Mouse (Mus musculus): Measurements from ENCODE around the gene Eef1a1. TPM values are rescaled to one million over a fixed set of nuclear protein-coding genes. Genes with fewer than 3 reads are reported as not detected.
"Not testable (repeated sequence)": the region's sequence is repeated elsewhere in the genome, so short reads cannot be mapped to it uniquely, and the experiment has no call there.

Gene Eef1a1
- polyA plus RNA-seq, 1 experiment = 3,710 TPM

GRCm38 (mm10) chr9:78504133-78504532 is 15.2 kb upstream of the Eef1a1 start:
- no peak overlapping the region for H3K4me3 ChIP-seq (replicated peaks; ENCODE audit: control insufficient read depth, low read depth, low read length)
- 77% methylated on average over 4 of the region's 4 CpGs for WGBS
- TF ChIP-seq CTCF (IDR thresholded peaks at IDR 0.05; ENCODE audit: control insufficient read depth, insufficient read depth, low read length) (no peak), POLR2A (IDR thresholded peaks at IDR 0.05; ENCODE audit: borderline replicate concordance, control insufficient read depth, low read depth, low read length) (no peak)
- no peak overlapping the region for H3K27ac ChIP-seq (ENCODE audit: control insufficient read depth, insufficient read depth, low read depth, low read length, poor library complexity)
- no peaks in the 10 kb centered on the region for H3K4me1 ChIP-seq (ENCODE audit: control insufficient read depth, insufficient read depth, low read length)

- WGBS = 67% methylated on average over 6 of the region's 6 CpGs
- TF ChIP-seq POLR2A (IDR thresholded peaks at IDR 0.05; ENCODE audit: borderline replicate concordance, control insufficient read depth, low read depth, low read length) (no peak), CTCF (IDR thresholded peaks at IDR 0.05; ENCODE audit: control insufficient read depth, insufficient read depth, low read length) (no peak)
- Histone ChIP-seq H3K4me3 (replicated peaks; ENCODE audit: control insufficient read depth, low read depth, low read length) (no peak overlapping the region), H3K27ac (ENCODE audit: control insufficient read depth, insufficient read depth, low read depth, low read length, poor library complexity) (no peak overlapping the region), H3K4me1 (ENCODE audit: control insufficient read depth, insufficient read depth, low read length) (no peaks in the 10 kb centered on the region)
These were observed 14.5 kb upstream of the Eef1a1 start for GRCm38 (mm10) chr9:78503223-78504079.

GRCm38 (mm10) chr9:78501284-78501683 is 12.3 kb upstream of the Eef1a1 start:
- H3K4me1 ChIP-seq (ENCODE audit: control insufficient read depth, insufficient read depth, low read length) = no peaks in the 10 kb centered on the region
- H3K4me3 ChIP-seq (replicated peaks; ENCODE audit: control insufficient read depth, low read depth, low read length) = no peak overlapping the region
- WGBS = 69% methylated on average over 4 of the region's 4 CpGs
- no peak overlapping the region for H3K27ac ChIP-seq (ENCODE audit: control insufficient read depth, insufficient read depth, low read depth, low read length, poor library complexity)
- TF ChIP-seq POLR2A (IDR thresholded peaks at IDR 0.05; ENCODE audit: borderline replicate concordance, control insufficient read depth, low read depth, low read length) (no peak), CTCF (IDR thresholded peaks at IDR 0.05; ENCODE audit: control insufficient read depth, insufficient read depth, low read length) (no peak)

GRCm38 (mm10) chr9:78500386-78500785 is 11.4 kb upstream of the Eef1a1 start:
- Histone ChIP-seq H3K4me1 (ENCODE audit: control insufficient read depth, insufficient read depth, low read length) (no peaks in the 10 kb centered on the region), H3K27ac (ENCODE audit: control insufficient read depth, insufficient read depth, low read depth, low read length, poor library complexity) (no peak overlapping the region), H3K4me3 (replicated peaks; ENCODE audit: control insufficient read depth, low read depth, low read length) (no peak overlapping the region)
- 81% methylated on average over 3 of the region's 3 CpGs for WGBS
- TF ChIP-seq CTCF (IDR thresholded peaks at IDR 0.05; ENCODE audit: control insufficient read depth, insufficient read depth, low read length) (no peak), POLR2A (IDR thresholded peaks at IDR 0.05; ENCODE audit: borderline replicate concordance, control insufficient read depth, low read depth, low read length) (no peak)

GRCm38 (mm10) chr9:78493171-78493570 is 4.2 kb upstream of the Eef1a1 start:
- H3K4me1 ChIP-seq (ENCODE audit: control insufficient read depth, insufficient read depth, low read length) = no peaks in the 10 kb centered on the region
- no peak overlapping the region for H3K4me3 ChIP-seq (replicated peaks; ENCODE audit: control insufficient read depth, low read depth, low read length)
- TF ChIP-seq CTCF (IDR thresholded peaks at IDR 0.05; ENCODE audit: control insufficient read depth, insufficient read depth, low read length) = no peak
- no peak overlapping the region for H3K27ac ChIP-seq (ENCODE audit: control insufficient read depth, insufficient read depth, low read depth, low read length, poor library complexity)
- 51% methylated on average over 7 of the region's 7 CpGs for WGBS

GRCm38 (mm10) chr9:78492254-78492653 is 3.3 kb upstream of the Eef1a1 start:
- TF ChIP-seq POLR2A (IDR thresholded peaks at IDR 0.05; ENCODE audit: borderline replicate concordance, control insufficient read depth, low read depth, low read length) (no peak), CTCF (IDR thresholded peaks at IDR 0.05; ENCODE audit: control insufficient read depth, insufficient read depth, low read length) (no peak)
- WGBS = 92% methylated on average over 3 of the region's 3 CpGs

GRCm38 (mm10) chr9:78491169-78491568 is 2.2 kb upstream of the Eef1a1 start:
- WGBS = 81% methylated on average over 3 of the region's 3 CpGs
- Histone ChIP-seq H3K27ac (ENCODE audit: control insufficient read depth, insufficient read depth, low read depth, low read length, poor library complexity) (no peak overlapping the region), H3K4me3 (replicated peaks; ENCODE audit: control insufficient read depth, low read depth, low read length) (no peak overlapping the region), H3K4me1 (ENCODE audit: control insufficient read depth, insufficient read depth, low read length) (no peaks in the 10 kb centered on the region)
- TF ChIP-seq CTCF (IDR thresholded peaks at IDR 0.05; ENCODE audit: control insufficient read depth, insufficient read depth, low read length) = no peak
- no peak for TF ChIP-seq POLR2A (IDR thresholded peaks at IDR 0.05; ENCODE audit: borderline replicate concordance, control insufficient read depth, low read depth, low read length)

More at GRCm38 (mm10) chr9:78492254-78492653, 3.3 kb upstream of the Eef1a1 start:
- no peak overlapping the region for H3K27ac ChIP-seq (ENCODE audit: control insufficient read depth, insufficient read depth, low read depth, low read length, poor library complexity)
- H3K4me3 ChIP-seq (replicated peaks; ENCODE audit: control insufficient read depth, low read depth, low read length) = no peak overlapping the region
- no peaks in the 10 kb centered on the region for H3K4me1 ChIP-seq (ENCODE audit: control insufficient read depth, insufficient read depth, low read length)

- WGBS = 88% methylated on average over 5 of the region's 5 CpGs
These were observed 930 bp downstream of the Eef1a1 start for GRCm38 (mm10) chr9:78488021-78488420.

GRCm38 (mm10) chr9:78484660-78485059 is 4.3 kb downstream of the Eef1a1 start:
- TF ChIP-seq POLR2A (IDR thresholded peaks at IDR 0.05; ENCODE audit: borderline replicate concordance, control insufficient read depth, low read depth, low read length) (no peak), CTCF (IDR thresholded peaks at IDR 0.05; ENCODE audit: control insufficient read depth, insufficient read depth, low read length) (no peak)
- Histone ChIP-seq H3K27ac (ENCODE audit: control insufficient read depth, insufficient read depth, low read depth, low read length, poor library complexity) (no peak overlapping the region), H3K4me3 (replicated peaks; ENCODE audit: control insufficient read depth, low read depth, low read length) (no peak overlapping the region), H3K4me1 (ENCODE audit: control insufficient read depth, insufficient read depth, low read length) (no peaks in the 10 kb centered on the region)
- WGBS = 77% methylated on average over 3 of the region's 3 CpGs

More at GRCm38 (mm10) chr9:78488021-78488420, 930 bp downstream of the Eef1a1 start:
- H3K4me1 ChIP-seq (ENCODE audit: control insufficient read depth, insufficient read depth, low read length); H3K27ac ChIP-seq (ENCODE audit: control insufficient read depth, insufficient read depth, low read depth, low read length, poor library complexity); H3K4me3 ChIP-seq (replicated peaks; ENCODE audit: control insufficient read depth, low read depth, low read length): not testable (repeated sequence)

Measured in bone marrow, adult 2 months (tissue).